Mouse (Mus musculus) forebrain, embryonic 10.5 days (tissue): ENCODE data around the gene Hlcs. TPM values are rescaled to one million over a fixed set of nuclear protein-coding genes. Genes with fewer than 3 reads are reported as not detected.
A peak's percentile ranks its signal among the peaks of the same experiment; 100 is the strongest.

Experiments used
- DNase-seq: peaks from one replicate; pipeline ENCODE4 v3.0.0-alpha.2; 2017; ENCODE audit warnings: low spot score; ENCODE audit errors: extremely low spot score
- H3K27ac ChIP-seq: fragments of 300-500 bp; sonication (generic); 2 replicates; pipeline ENCODE4 v1.5.1; 2016; ENCODE audit warnings: mild to moderate bottlenecking
- H3K27me3 ChIP-seq: fragments of 300-500 bp; sonication (generic); 2 replicates; pipeline ENCODE4 v1.6.1; 2016; ENCODE audit warnings: mild to moderate bottlenecking; ENCODE audit not compliant: poor library complexity, severe bottlenecking
- H3K36me3 ChIP-seq: fragments of 300-500 bp; sonication (generic); replicated peaks from 2 replicates; pipeline ENCODE4 v1.6.1; 2016; ENCODE audit warnings: mild to moderate bottlenecking, moderate library complexity
- H3K4me1 ChIP-seq: fragments of 300-500 bp; sonication (generic); 2 replicates; pipeline ENCODE4 v1.6.1; 2016
- H3K4me3 ChIP-seq: fragments of 300-500 bp; sonication (generic); 2 replicates; pipeline ENCODE4 v1.5.1; 2016; ENCODE audit warnings: mild to moderate bottlenecking, moderate library complexity
- H3K9me3 ChIP-seq: fragments of 300-500 bp; sonication (generic); 2 replicates; pipeline ENCODE4 v1.6.1; 2016; ENCODE audit warnings: mild to moderate bottlenecking, moderate library complexity
- WGBS: fragments of 180-500 bp; shearing (Covaris S2); methylation state at CpG from one replicate; pipeline ENCODE4 v1.1.7; 2016; 5-methylcytosine and 5-hydroxymethylcytosine counted together
- polyA plus RNA-seq: library from polyadenylated mRNA; unstranded; fragments of >200 nt; fragmentation: Nextera tagmentation; extraction: Ambion mirVana; gene quantifications from 2 replicates; pipeline ENCODE4 v1.2.1, GENCODE M21; 2016

Hlcs gene
- 14.4 and 15.5 TPM in 2 replicates for polyA plus RNA-seq

- H3K27ac ChIP-seq, result peak within 1 kb of the TSS; percentile 100
- peak; percentile 95 for DNase-seq
- peaks cover 9% of the 10 kb centered on the region; the same call in 1 of the 2 replicates for H3K27me3 ChIP-seq
- peaks cover 27% of the 10 kb centered on the region for H3K4me1 ChIP-seq
- under 1% methylated on average over 64 of the region's 64 CpGs for WGBS
- H3K4me3 ChIP-seq, result peak within 1 kb of the TSS; percentile 83
- no peaks in the 10 kb centered on the region for H3K36me3 ChIP-seq
- no peaks in the 10 kb centered on the region for H3K9me3 ChIP-seq
Measured at GRCm38 (mm10) chr16:94313229-94314030, at the start of gene Hlcs. Hlcs (minus strand) TSS chr16:94313571.

- H3K4me1 ChIP-seq, result peaks cover 11% of the 10 kb centered on the region
- H3K9me3 ChIP-seq, result no peaks in the 10 kb centered on the region
- no peak overlapping the region for H3K4me3 ChIP-seq
- H3K36me3 ChIP-seq, result peaks cover 12% of the 10 kb centered on the region
- WGBS, result 61% methylated on average over 10 of the region's 10 CpGs
- no peaks in the 10 kb centered on the region for H3K27me3 ChIP-seq
- H3K27ac ChIP-seq, result no peak overlapping the region
- no peak for DNase-seq
Measured at GRCm38 (mm10) chr16:94362174-94362873, 49.0 kb upstream of the Hlcs start.

- no peak for DNase-seq
- Histone ChIP-seq H3K36me3 (peaks cover 12% of the 10 kb centered on the region), H3K4me3 (no peak overlapping the region), H3K9me3 (no peaks in the 10 kb centered on the region), H3K27ac (no peak overlapping the region), H3K27me3 (no peaks in the 10 kb centered on the region), H3K4me1 (peaks cover 20% of the 10 kb centered on the region)
- WGBS, result 89% methylated on average over 13 of the region's 13 CpGs
Measured at GRCm38 (mm10) chr16:94360578-94361350, 47.4 kb upstream of the Hlcs start.

- H3K27me3 ChIP-seq, result no peaks in the 10 kb centered on the region
- H3K9me3 ChIP-seq, result no peaks in the 10 kb centered on the region
- H3K27ac ChIP-seq, result no peak overlapping the region
- 90% methylated on average over 3 of the region's 3 CpGs for WGBS
- no peaks in the 10 kb centered on the region for H3K36me3 ChIP-seq
- DNase-seq, result no peak
- peaks cover 29% of the 10 kb centered on the region for H3K4me1 ChIP-seq
- H3K4me3 ChIP-seq, result no peak overlapping the region
Measured at GRCm38 (mm10) chr16:94358091-94358490, 44.7 kb upstream of the Hlcs start.

GRCm38 (mm10) chr16:94356776-94357494 lies 43.6 kb upstream of the Hlcs start:
- Histone ChIP-seq H3K4me3 (no peak overlapping the region), H3K9me3 (no peaks in the 10 kb centered on the region), H3K27ac (no peak overlapping the region), H3K36me3 (no peaks in the 10 kb centered on the region), H3K4me1 (peaks cover 22% of the 10 kb centered on the region), H3K27me3 (no peaks in the 10 kb centered on the region)
- no peak for DNase-seq
- 87% methylated on average over 11 of the region's 11 CpGs for WGBS

GRCm38 (mm10) chr16:94356046-94356445 lies 42.7 kb upstream of the Hlcs start:
- no peak overlapping the region for H3K4me3 ChIP-seq
- H3K36me3 ChIP-seq, result no peaks in the 10 kb centered on the region
- H3K4me1 ChIP-seq, result peaks cover 21% of the 10 kb centered on the region
- no peaks in the 10 kb centered on the region for H3K27me3 ChIP-seq
- no peaks in the 10 kb centered on the region for H3K9me3 ChIP-seq
- DNase-seq, result no peak
- 76% methylated on average over 7 of the region's 7 CpGs for WGBS
- H3K27ac ChIP-seq, result no peak overlapping the region

- peaks cover 28% of the 10 kb centered on the region for H3K4me1 ChIP-seq
- H3K27ac ChIP-seq, result no peak overlapping the region
- DNase-seq, result no peak
- no peaks in the 10 kb centered on the region for H3K9me3 ChIP-seq
- no peaks in the 10 kb centered on the region for H3K36me3 ChIP-seq
- no peaks in the 10 kb centered on the region for H3K27me3 ChIP-seq
- no peak overlapping the region for H3K4me3 ChIP-seq
- 71% methylated on average over 9 of the region's 9 CpGs for WGBS
Measured at GRCm38 (mm10) chr16:94354450-94354849, 41.1 kb upstream of the Hlcs start.

GRCm38 (mm10) chr16:94350287-94350677 lies 36.9 kb upstream of the Hlcs start:
- WGBS, result 87% methylated on average over 10 of the region's 10 CpGs
- H3K36me3 ChIP-seq, result no peaks in the 10 kb centered on the region
- H3K27me3 ChIP-seq, result no peaks in the 10 kb centered on the region
- no peaks in the 10 kb centered on the region for H3K9me3 ChIP-seq
- H3K4me1 ChIP-seq, result peaks cover 19% of the 10 kb centered on the region
- DNase-seq, result no peak
- no peak overlapping the region for H3K4me3 ChIP-seq
- no peak overlapping the region for H3K27ac ChIP-seq

- WGBS, result 81% methylated on average over 11 of the region's 11 CpGs
- Histone ChIP-seq H3K27me3 (no peaks in the 10 kb centered on the region), H3K9me3 (no peaks in the 10 kb centered on the region), H3K36me3 (no peaks in the 10 kb centered on the region), H3K4me3 (no peak overlapping the region), H3K27ac (no peak overlapping the region), H3K4me1 (peaks cover 19% of the 10 kb centered on the region)
- DNase-seq, result no peak
Measured at GRCm38 (mm10) chr16:94349588-94350286, 36.4 kb upstream of the Hlcs start.

GRCm38 (mm10) chr16:94348779-94349178 lies 35.4 kb upstream of the Hlcs start:
- no peaks in the 10 kb centered on the region for H3K9me3 ChIP-seq
- H3K4me3 ChIP-seq, result no peak overlapping the region
- no peaks in the 10 kb centered on the region for H3K36me3 ChIP-seq
- no peak for DNase-seq
- H3K27ac ChIP-seq, result no peak overlapping the region
- peaks cover 14% of the 10 kb centered on the region for H3K4me1 ChIP-seq
- H3K27me3 ChIP-seq, result no peaks in the 10 kb centered on the region
- 86% methylated on average over 2 of the region's 2 CpGs for WGBS

- peaks cover 10% of the 10 kb centered on the region; the same call in 1 of the 2 replicates for H3K4me1 ChIP-seq
- WGBS, result 80% methylated on average over 7 of the region's 7 CpGs
- H3K9me3 ChIP-seq, result no peaks in the 10 kb centered on the region
- no peak overlapping the region for H3K27ac ChIP-seq
- H3K4me3 ChIP-seq, result no peak overlapping the region
- no peaks in the 10 kb centered on the region for H3K27me3 ChIP-seq
- H3K36me3 ChIP-seq, result no peaks in the 10 kb centered on the region
- no peak for DNase-seq
Measured at GRCm38 (mm10) chr16:94347080-94347731, 33.8 kb upstream of the Hlcs start.
